Mouse (Mus musculus): ENCODE data around the gene Olfr462.

The Olfr462 gene

DNA sequence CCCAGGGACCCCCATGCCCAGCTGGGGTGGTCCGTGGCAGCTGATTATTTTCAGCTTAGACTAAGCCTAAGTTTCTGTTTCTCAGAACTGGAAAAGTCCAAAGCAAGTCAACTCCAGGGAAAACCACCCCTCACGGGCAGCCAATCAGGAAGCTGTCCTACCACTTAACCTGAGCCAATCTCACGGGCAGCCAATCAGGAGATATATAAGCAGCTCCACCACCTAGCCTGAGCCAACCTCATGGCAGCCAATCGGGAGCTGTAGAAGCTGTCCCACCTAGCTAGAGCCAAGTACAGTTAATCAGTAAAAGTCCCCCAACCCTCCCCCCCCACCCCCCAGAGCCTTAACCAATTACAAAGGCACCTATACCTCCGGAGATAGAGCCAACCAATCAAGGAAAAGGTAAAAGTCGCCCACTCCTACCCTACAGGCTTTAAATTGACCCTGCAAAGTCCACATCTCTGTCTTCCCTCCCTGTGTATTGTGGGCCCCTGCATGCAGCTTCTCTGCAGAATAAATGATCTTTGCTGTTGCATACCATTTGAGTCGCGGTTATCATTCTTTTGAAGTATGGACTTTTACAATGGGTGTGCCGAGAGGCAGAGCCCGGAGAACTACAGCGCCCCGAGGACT lies 45.0 kb downstream of the Olfr462 start:
- DNase-seq, result no peak

DNA sequence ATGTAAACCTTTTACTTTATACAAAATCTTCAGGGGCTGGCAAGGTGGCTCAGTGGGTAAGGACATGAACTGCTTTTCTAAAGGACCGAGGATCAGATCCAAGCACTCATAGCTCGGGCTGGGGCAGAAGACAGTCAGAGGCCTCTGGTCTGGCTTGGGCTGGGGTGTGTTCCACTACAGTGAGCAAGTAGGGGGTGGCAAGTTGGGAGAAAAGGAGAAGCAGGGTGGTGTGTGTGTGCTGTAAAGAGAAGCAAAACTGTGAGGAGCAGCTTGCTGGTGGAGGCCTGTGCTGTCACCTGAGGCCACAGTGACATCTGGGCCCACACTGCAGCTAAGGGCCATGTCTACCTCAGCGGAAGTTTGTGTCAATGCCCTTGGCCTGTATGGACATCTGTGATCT lies 50.6 kb downstream of the Olfr462 start:
- no peak for DNase-seq

DNA sequence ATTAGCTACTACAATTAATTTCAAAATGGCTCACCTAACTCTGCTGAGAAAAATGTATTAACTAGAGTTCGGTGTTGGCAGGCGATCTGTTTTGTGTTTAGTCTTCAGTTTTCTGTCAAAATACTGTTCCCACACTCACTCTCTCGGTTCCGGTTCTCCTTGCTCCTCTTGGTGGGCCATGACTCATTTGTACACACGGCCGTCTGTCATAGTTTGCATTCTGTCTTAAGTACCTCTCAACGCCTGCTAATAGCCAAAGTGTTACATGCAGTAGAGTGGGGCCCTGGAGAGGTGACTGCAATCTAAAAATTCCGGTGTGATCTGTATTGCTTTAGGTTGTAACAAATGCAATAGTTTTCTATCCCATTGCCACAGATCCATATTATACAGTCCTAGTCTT lies 51.4 kb downstream of the Olfr462 start:
- DNase-seq, result peak; percentile 72
